Mouse (Mus musculus) testis, postnatal 10 days (tissue): Measurements from ENCODE around the gene Jund.

Source experiments
- DNase-seq: peaks from one replicate; pipeline ENCODE4 v3.0.0; 2021; ENCODE audit warnings: low spot score

The Jund gene

DNA sequence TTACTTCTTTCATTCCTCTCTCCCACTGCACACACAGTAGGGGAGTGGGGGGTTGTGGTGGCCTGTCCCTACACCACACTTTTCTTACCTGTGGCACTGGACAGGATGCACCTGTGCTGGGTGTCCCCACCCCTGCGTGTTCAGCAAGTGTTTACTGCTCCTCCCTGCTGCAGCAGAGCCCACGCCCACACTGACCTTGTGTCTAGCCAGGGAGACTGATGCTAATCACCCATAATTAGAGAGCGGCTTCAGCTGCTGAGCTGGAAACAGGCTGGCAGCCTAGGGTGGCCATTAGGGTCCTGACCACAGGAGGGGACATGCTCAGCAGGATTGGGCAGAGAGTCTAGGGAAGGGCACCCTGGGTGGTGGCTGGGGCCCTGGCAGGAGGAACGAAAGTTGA is 24.0 kb upstream of the Jund start:
- DNase-seq: no peak

DNA sequence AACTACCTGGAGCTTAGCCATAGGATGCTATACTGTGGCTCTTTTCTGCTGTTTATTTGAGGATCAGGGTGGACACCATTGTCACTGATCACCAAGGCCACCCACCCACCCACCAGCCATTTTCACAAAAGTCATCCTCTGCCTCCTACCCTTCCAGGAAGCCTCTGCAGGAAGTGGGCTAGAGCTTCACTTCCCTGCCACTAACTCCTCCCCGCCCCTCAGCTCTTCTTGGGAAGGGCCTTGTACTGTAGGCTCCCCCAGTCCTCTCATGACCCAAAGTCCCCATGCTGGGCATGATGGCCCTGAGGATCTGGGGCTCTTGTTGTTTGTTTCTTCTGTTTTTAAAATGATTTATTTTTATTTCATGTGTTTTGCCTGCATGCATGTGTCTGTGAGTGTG is 23.4 kb upstream of the Jund start:
- no peak for DNase-seq

DNA sequence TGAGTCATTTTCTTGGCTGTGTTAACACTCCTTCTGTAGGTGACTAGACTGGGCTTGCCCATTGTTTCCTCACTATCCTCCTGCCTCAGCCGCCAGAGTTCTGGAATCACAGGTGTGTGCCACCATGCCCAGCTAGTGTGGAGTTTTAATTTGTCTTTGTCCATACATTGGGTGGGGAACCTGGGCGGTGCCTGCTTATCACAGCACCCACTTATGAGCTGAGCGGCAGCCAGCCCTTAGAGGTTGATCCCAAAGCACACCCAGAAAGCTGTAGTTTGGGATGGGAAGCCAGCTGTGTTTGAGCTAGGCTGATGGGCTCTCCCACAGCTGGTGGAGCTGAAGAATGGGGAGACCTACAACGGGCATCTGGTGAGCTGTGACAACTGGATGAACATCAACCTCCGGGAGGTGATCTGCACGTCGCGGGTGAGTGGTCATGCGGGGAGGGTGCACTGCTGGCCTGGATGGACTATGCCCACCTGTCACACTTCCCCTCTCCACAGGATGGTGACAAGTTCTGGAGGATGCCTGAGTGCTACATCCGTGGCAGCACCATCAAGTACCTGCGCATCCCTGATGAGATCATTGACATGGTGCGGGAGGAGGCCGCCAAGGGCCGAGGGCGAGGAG is 21.2 kb upstream of the Jund start:
- DNase-seq: no peak

DNA sequence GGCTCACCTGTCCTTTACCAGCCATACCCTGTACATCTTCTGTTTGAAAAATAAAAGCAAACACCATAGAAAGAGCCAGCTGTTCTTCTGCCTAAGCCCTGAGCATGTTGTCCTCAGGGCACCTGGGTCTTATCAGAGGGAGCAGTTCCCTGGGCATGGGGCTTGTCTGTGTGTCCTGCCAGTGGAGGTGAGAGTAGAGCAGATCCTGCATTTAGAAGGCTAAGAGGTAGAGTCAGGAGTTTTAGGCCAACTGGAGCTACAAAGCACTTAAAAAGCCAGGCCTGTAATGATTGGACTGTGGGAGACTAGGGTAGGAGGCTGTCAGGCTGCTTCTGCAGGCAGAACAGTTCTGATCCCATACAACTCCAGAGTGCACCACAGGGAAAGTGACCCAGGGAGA is 20.1 kb upstream of the Jund start:
- no peak for DNase-seq

DNA sequence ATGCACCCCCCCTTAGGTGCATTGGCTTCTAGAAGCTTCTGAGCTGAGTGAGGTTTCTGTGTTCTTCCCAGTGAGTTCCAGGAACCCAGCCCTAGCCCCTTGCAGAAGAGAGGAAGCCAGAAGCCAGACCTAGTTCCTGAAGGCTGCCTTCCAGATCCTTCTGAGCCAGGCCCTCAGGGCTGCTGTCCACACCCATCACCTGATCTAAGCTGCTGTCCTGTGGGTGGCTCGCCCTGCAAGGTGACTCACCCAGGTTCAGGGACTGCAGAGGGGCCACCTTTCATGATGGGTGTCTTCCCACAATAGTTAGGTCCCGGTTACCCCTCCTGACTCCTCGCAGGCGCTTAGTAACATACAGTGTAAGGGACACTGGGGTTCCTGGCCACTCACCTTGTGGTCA is 19.3 kb upstream of the Jund start:
- no peak for DNase-seq

DNA sequence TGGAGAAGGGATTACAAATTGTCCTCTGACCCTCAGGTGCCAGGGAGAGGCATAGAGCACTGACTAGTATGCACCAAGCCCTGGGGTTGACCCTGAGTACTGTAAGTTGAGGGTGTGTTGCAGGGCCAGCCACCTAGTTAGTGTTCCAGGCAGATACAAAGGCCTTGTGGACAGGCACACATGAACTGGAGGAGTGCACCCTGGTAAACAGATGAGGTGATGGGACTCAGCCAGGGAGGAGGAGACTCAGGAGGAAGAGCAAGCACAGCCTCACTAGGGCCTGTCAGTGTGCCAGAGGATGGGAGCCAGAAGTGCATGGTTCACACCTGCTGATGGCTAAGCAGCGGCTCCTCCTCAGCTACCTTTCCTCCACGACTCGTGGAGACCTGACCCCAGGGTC is 18.7 kb upstream of the Jund start:
- DNase-seq: peak; percentile 66

DNA sequence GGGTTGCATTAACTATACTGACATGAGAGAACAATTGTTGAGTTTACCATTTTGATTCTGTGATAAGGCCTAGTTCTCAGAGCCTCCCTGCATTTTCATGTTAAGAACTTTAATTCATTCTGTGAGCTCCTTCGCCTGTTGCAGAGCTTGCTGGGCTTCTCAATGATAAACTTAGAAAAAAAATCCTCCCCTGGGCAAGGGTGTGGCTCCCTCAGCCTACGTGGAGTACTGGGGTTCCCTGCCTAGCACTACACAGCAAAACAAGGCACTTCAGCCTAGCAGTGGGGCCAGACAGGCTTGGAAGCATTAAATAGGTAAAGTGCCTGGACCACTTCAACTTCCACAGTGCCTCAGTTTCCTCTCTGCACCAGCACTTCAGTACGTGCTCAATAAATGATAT is 17.3 kb upstream of the Jund start:
- DNase-seq: no peak

DNA sequence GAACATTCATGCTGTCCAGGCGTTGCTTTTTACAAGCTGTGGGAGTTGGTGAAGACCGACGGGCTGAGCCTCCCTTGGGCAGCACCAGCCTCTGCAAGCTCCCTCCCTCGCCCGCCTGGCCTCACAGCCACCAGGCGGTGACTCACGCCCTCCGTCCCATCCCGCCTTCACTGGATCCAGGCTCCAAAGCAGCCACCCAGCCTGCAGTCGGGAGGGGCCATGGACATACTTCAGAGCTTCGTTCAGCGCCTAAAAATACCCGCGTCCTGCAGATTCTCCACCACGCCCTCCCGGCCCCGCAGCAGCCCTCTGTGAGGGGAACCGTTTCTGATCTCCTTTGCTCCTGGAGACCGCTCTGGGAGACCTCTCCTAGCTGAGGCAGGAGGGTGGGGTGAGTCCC is 16.6 kb upstream of the Jund start:
- peak; percentile 76 for DNase-seq

DNA sequence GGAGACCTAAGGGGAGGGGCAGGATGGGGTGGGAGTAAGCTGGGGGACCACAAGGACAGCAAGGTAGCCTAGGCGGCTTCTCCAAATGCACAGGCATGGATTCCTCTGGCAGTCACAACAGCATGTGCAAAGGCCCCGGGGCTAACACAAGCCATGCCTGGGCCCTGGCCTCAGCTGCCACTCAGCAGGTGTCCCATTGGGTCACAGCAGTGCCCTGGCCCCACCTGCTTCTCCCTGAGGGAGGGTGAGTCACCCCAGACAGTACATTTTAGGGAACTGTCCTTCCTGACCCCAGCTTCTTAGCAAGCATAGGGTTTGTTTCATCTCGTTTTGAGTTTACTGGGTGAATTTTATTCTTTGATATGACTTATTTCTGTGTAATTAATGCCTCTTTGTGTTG is 16.1 kb upstream of the Jund start:
- DNase-seq: no peak

DNA sequence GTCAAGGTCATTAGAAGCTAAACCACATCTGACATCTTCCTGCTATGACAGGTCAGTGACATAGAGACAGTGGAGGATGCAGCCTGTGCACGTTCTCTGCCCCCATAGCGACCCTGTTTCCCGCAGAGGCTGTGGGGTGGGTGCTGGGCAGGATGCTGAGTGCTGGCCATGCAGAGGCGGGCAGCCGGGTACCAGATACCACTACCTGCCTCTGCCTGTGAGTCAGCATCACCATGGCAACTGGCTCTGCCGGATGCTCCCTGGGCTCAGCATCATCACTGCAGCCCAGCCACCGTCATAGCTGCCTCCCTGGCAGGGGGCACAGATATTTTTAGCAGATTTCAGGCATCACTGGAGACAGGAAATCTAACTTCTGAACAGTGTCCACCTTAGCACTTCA is 14.5 kb upstream of the Jund start:
- DNase-seq: no peak

DNA sequence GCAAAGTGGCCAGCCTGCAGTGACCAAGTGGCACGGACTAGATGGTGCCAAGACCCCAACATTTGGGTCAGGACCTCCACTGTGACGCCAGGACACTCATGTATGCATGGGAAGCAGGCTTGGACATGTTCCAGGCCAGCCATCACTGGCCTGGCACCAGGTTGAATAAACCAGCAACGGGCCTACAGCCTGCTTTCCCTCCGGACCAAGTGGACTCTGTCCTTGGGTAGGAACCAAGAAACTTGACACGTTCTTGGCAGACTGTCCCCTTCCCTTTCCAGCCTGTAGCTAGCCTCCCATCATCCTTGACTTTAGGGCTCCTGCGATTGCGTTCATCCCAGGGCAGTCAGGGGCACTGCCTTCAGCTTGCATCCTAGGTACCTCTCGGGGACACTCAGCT is 11.2 kb upstream of the Jund start:
- peak; percentile 79 for DNase-seq

DNA sequence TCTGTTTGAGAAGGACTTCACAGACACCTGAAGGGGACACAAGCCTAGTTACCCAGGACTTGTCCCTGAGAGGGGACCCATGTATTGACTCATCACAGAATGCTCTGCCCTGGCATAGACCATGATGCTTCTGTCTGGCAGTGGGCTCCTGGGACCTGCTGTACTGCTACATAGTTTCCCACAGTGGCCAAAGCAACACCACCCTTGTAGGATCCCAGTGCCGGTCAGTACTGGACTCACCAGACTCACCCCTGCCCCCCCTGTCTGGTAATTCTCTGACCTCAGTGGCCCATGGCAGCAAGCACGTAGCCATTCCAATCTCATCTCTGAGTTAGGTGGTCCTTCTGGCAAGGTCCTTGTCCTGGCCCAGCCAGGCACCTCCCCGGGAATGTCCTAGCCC is 10.6 kb upstream of the Jund start:
- DNase-seq: no peak

DNA sequence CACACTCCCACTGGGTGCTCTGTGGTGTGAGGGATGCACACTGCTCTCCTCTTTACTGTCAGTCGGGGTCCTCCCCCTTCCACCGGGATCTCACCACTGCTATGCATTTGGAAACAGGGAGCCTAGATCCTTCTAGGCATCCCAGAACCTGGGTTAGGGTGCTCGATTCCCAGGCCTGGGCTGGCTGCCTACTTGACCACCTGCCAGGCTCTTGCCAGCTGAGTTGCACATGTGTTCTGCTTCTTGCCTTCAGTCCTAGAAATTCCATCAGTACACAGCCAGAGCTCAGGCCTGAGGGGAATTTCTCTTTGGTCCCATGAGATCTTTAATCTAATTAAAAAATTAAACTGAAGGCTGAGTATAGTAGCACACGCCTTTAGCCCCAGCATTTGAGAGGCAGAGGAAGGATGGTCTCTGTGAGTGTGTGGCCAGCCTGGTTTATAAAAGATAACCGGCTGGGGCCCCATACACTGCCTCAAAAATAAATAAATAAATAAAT is 8.8 kb upstream of the Jund start:
- DNase-seq: no peak

DNA sequence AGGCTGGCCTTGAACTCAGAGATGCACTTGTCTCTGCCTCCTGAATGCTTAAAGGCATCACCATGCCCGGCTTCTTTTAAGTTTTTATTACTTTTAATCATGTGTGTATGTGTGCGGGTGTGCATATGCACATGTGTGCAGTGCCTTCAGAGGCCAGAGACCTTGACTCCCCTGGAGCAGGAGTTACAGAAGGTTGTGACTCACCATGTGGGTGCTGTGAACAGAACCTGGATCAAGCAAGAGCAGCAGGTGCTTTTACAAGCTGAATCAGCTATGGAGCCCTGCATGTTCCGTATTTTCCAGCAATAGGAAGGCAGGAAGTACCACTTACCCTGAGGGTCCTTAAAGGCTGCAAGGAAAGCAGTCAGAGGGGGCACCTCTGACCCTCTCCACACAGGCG is 7.5 kb upstream of the Jund start:
- no peak for DNase-seq

DNA sequence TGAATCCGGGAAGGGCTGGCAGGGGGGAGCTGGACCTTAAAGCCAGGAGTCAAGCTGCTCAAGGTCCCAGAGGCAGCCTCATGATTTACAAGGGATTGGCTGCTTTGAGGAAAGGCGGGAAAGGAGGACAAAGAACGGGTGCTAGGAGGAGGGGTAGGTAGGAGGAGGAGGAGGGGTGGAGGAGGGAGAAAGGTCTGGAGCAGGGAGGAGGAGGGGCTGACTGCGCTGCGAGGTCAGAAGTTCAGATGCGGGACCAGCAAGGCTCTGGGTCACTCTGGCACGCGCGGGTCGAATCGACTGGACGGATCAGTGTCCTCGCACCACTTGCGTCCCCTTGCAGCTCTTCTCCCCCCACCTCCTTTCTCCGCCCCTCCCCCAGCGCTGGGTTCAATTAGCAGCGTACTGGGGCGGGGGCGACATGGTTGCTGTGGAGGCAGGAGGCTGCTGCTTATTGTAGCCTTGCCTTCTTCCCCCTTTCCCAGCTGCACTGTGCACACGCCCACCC is 7.0 kb upstream of the Jund start:
- DNase-seq: peak; percentile 71

DNA sequence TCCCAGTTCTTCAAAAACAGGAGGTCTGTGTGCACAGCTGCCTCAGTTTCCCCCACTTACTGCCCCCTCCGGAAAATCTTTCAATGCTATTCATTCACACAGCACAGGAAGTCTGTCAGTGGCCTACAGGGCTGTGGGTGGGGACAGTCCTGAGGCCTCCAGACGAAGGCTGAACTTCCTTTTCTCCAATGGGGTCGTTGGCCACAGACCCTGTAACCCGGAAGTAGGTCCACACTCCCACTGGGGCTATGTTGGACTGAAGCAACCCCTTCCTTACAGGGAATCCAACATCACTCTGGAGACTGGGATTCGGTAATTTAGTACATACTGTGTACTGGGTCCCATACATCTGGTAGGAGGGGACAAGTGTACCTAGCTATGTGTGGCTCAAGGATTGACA is 5.1 kb upstream of the Jund start:
- no peak for DNase-seq

DNA sequence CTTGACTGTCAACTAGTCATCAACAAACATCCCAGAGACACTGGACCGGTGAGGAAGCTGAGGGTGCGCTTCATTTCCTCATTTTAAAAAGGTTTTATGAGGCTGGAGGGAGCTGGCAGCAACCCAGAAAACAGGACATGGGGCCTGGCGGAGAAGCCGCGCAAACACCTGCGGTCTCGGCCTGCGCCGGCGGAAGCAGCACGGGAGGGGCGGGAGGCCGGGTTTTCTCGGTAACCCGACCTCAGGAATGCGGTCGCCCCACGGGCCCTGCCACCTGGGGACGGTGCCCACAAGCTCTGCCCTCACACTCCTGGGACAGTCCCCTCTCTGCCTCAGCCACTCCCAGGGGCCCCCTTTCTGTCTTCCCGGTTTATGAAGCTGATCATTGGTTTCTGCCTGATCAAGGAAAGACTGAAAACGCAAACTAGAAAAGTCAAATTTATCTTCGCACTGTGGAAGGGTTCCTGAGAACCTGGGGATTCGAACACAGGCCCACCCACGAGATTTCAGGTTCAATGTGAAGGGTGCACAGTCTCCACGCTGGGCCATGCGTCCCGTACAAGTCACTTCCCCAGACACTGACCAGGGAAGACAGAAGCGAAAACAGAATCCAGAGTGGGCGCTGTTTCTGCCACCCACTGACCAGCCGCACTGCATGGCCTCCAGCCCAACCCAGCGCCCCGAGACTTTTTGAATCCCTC is 3.3 kb upstream of the Jund start:
- peak; percentile 69 for DNase-seq

DNA sequence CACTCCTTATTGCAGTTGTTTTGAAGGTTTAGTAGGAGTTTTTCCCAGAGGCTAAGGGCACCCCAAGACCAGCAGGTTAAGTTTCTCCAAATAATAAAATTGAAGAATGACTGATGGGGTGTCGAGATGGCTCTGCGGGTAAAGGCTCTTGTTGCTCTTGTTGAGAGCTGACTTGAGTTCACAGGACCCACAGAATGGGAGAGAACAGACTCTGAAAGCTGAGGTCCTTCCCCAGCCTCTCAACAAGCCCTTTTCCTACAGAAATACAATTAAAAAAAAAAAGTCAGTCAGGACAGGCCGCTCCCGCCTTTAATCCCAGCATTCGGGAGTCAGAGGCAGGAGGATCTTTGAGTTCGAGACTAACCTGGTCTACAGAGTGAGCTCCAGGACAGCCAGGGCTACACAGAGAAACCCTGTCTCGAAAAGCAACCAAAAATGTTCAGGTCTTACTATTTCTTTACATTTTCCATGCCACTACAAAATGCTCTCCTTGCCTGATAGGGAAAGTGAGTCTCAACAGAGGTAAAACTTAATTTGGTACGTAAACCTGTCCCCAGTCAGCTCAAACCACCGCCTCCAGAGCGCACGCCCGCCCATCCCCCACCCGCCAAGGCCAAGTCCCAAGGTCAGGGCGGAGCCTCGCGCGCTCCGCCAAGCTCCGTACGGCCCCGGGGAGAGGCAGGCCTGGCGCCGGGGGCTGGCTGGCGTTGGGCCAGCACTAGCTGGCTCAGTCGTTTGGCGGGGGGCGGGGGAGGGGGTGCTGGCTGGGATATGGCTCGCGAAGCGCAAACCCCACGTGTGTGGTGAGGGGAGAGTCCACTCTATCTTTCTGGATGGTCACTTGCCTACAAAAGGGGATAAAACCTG is 2.5 kb upstream of the Jund start:
- DNase-seq: peak; percentile 92

DNA sequence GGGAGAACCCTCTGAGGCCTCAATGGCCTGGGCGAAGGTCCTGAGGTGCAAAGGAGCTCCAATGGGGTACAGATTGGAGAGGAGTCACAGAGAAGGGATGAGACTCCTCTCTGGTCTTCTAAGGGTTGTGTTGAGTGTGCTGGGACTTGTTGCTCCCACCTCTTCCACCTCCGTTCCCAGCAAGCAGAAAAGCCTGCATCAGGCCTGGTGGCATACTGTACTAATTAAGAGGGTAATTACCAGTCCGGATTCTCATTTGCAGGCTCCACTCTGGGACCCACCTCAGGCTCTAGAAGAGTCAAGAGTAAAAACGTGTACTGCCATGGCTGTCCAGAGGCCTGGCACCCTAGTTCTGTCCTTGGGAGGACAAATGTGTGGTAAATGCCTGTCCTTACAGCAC is 1.8 kb upstream of the Jund start:
- DNase-seq: no peak

DNA sequence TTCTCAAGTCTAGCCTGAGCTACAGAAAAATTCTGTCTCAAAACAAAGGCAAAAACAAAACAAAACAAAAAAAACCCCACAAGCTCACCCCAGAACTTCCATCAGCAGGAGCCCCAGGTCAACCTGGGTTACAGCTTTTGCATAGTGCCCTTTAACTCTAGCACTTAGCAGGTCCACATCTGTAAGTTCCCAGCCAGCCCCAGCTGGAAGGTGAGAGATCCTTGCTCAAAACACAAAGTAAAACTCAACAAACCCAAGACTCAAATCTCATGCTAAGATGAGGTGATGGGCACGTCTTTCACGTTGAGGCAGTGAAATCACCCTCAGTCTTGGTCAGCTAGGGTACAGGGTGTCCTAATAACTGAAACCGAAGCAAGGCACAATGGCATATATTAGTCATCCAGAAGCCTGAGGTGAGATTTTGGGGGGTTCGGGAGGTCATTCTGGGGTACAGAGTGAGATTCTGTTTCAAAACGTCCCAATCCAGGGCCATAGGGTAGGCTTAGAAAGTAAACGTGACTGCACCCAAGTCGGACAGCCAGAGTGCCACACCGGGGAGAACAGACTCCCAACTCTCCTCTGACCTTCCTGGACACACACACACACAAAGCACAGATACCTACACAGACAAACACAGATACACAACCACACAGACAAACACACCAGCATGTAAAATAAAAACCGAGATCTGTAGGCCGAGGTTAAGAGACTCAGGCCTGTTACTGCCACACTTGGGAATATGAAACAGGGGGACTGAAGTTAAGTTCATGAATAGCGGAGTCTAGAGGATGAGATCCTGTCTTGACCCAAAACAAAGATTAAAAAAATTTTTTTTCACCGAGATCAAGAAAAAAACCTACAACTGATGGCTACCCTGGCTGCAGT is 1.1 kb upstream of the Jund start:
- DNase-seq: no peak

DNA sequence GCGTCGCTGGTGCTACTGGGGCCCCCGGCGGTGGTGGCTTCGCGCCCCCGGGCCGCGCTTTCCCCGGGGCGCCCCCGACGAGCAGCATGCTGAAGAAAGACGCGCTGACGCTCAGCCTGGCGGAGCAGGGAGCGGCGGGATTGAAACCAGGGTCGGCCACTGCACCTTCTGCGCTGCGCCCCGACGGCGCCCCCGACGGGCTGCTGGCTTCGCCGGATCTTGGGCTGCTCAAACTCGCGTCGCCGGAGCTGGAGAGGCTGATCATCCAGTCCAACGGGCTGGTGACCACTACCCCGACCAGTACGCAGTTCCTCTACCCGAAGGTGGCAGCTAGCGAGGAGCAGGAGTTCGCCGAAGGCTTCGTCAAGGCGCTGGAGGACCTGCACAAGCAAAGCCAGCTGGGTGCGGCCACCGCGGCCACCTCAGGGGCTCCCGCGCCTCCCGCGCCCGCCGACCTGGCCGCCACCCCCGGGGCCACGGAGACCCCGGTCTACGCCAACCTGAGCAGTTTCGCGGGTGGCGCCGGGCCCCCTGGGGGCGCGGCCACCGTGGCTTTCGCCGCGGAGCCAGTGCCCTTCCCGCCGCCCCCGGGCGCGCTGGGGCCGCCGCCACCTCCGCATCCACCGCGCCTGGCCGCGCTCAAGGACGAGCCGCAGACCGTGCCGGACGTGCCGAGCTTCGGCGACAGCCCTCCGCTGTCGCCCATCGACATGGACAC is 526 bp downstream of the Jund start:
- peak; percentile 71 for DNase-seq
